Mouse (Mus musculus) limb, embryonic 14.5 days (tissue): ENCODE data around the gene Ate1. TPM values are rescaled to one million over a fixed set of nuclear protein-coding genes. Genes with fewer than 3 reads are reported as not detected.
"Not testable (repeated sequence)": the region's sequence is repeated elsewhere in the genome, so short reads cannot be mapped to it uniquely, and the experiment has no call there.

Experiments
- ATAC-seq: fragments of 200-750 bp; cut with Nextera tagmentation; 2 replicates; pipeline ENCODE4 v1.8.0; 2017; ENCODE audit warnings: low read depth, moderate number of reproducible peaks, moderate TSS enrichment; ENCODE audit not compliant: low FRiP score
- DNase-seq: peaks from one replicate; pipeline ENCODE4 v3.0.0-alpha.2; 2015; ENCODE audit warnings: low spot score
- H3K27ac ChIP-seq: fragments of 300-500 bp; sonication (generic); replicated peaks from 2 replicates; pipeline ENCODE4 v1.5.1; 2014; ENCODE audit warnings: low read depth, mild to moderate bottlenecking, low read length, moderate library complexity, mixed read lengths
- H3K27me3 ChIP-seq: fragments of 300-500 bp; sonication (generic); 2 replicates; pipeline ENCODE4 v1.6.1; 2014; ENCODE audit warnings: low read length, mixed read lengths; ENCODE audit not compliant: control insufficient read depth, insufficient read depth
- H3K36me3 ChIP-seq: fragments of 300-500 bp; sonication (generic); 2 replicates; pipeline ENCODE4 v1.6.1; 2014; ENCODE audit warnings: mild to moderate bottlenecking, low read length, moderate library complexity, mixed read lengths; ENCODE audit not compliant: control insufficient read depth, insufficient read depth
- H3K4me1 ChIP-seq: fragments of 300-500 bp; sonication (generic); 2 replicates; pipeline ENCODE4 v1.6.1; 2014; ENCODE audit warnings: antibody characterized with exemption, low read length, mixed read lengths; ENCODE audit not compliant: control insufficient read depth, insufficient read depth
- H3K4me2 ChIP-seq: fragments of 300-500 bp; sonication (generic); replicated peaks from 2 replicates; pipeline ENCODE4 v1.6.1; 2014; ENCODE audit warnings: low read depth, mild to moderate bottlenecking, low read length, moderate library complexity; ENCODE audit not compliant: severe bottlenecking
- H3K4me3 ChIP-seq: fragments of 300-500 bp; sonication (generic); replicated peaks from 2 replicates; pipeline ENCODE4 v1.5.1; 2014; ENCODE audit warnings: low read length
- H3K9ac ChIP-seq: fragments of 300-500 bp; sonication (generic); 2 replicates; pipeline ENCODE4 v1.6.1; 2014; ENCODE audit warnings: mild to moderate bottlenecking, low read depth, low read length, moderate library complexity; ENCODE audit not compliant: severe bottlenecking
- H3K9me3 ChIP-seq: fragments of 300-500 bp; sonication (generic); 2 replicates; pipeline ENCODE4 v1.6.1; 2016; ENCODE audit warnings: low read length; ENCODE audit not compliant: control insufficient read depth
- POLR2A ChIP-seq: fragments of 200-500 bp; IDR thresholded peaks from 2 replicates; pipeline ENCODE4 v1.8.0; 2012; ENCODE audit warnings: inconsistent platforms, mild to moderate bottlenecking, moderate library complexity, borderline replicate concordance; ENCODE audit not compliant: insufficient read depth, insufficient read length; ENCODE audit errors: extremely low read depth
- WGBS: fragments of 180-500 bp; shearing (Covaris S2); extraction: QIAGEN DNeasy Blood & Tissue Kit; methylation state at CpG from one replicate; pipeline ENCODE4 v1.1.7; 2014; 5-methylcytosine and 5-hydroxymethylcytosine counted together
- polyA plus RNA-seq, 2 experiments: library from polyadenylated mRNA; depleted of rRNA in 1 of 2; stranded (reverse) in 1 of 2; unstranded in 1 of 2; fragments of >200 nt; fragmentation: Nextera tagmentation in 1 of 2; extraction: Ambion mirVana in 1 of 2; gene quantifications; 2 replicates each; pipeline versions ENCODE4 v1.2.1 to v1.2.3; 2012 to 2014

Ate1 gene
- polyA plus RNA-seq, 2 experiments: 12.9 to 47.8 TPM

- peaks cover 61% of the 10 kb centered on the region for H3K36me3 ChIP-seq
- ATAC-seq: no peak
- no peak overlapping the region for H3K4me2 ChIP-seq
- H3K27me3 ChIP-seq: no peaks in the 10 kb centered on the region
- 96% methylated on average over 4 of the region's 4 CpGs for WGBS
- no peak for DNase-seq
- H3K27ac ChIP-seq: no peak overlapping the region
- no peak overlapping the region for H3K9ac ChIP-seq
- H3K4me3 ChIP-seq: no peak overlapping the region
- peaks cover 8% of the 10 kb centered on the region; the same call in 1 of the 2 replicates for H3K4me1 ChIP-seq
- H3K9me3 ChIP-seq: no peaks in the 10 kb centered on the region
- TF ChIP-seq POLR2A: no peak
These were observed 23.0 kb upstream of the Ate1 start for GRCm38 (mm10) chr7:130543181-130543580.

DNA sequence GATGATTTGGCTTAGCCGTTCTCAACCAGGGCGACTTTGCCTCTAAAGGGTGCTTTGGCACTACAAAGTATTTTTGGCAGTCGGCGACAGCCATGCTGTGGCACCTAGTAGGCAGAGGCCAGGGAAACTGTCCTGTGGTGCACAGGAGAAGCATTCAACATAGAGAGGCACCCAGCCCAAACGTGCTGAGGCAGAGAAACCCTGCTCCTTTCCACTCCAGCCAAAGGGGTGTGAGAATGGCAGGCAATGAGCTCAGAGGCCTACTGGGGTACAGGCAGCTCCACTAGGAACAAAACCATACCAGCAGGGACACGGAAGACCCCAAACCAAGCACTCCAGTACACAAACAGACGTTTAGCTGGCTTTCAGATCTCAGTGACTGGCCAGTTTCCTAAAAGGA, 20.0 kb upstream of the Ate1 start:
- WGBS: 91% methylated on average over 7 of the region's 7 CpGs
- Histone ChIP-seq H3K27me3 (no peaks in the 10 kb centered on the region), H3K27ac (no peak overlapping the region), H3K4me1 (no peaks in the 10 kb centered on the region; the same call in 1 of the 2 replicates), H3K9ac (no peak overlapping the region), H3K4me3 (no peak overlapping the region), H3K4me2 (no peak overlapping the region), H3K36me3 (peaks cover 89% of the 10 kb centered on the region), H3K9me3 (no peaks in the 10 kb centered on the region)
- DNase-seq (no peak), ATAC-seq (no peak)
- TF ChIP-seq POLR2A: no peak

- Histone ChIP-seq H3K9ac (no peak overlapping the region), H3K27me3 (no peaks in the 10 kb centered on the region), H3K9me3 (no peaks in the 10 kb centered on the region), H3K4me1 (no peaks in the 10 kb centered on the region), H3K27ac (no peak overlapping the region), H3K4me3 (no peak overlapping the region), H3K4me2 (no peak overlapping the region), H3K36me3 (peaks cover 84% of the 10 kb centered on the region)
- no peak for TF ChIP-seq POLR2A
- no peak for DNase-seq
- WGBS: 94% methylated on average over 4 of the region's 4 CpGs
- ATAC-seq: no peak
These were observed 16.9 kb upstream of the Ate1 start for GRCm38 (mm10) chr7:130537068-130537467.

GRCm38 (mm10) chr7:130535174-130535573, 15.0 kb upstream of the Ate1 start:
- 93% methylated on average over 4 of the region's 4 CpGs for WGBS
- Histone ChIP-seq H3K27me3 (no peaks in the 10 kb centered on the region), H3K4me2 (no peak overlapping the region), H3K9me3 (no peaks in the 10 kb centered on the region), H3K27ac (no peak overlapping the region), H3K4me1 (no peaks in the 10 kb centered on the region), H3K4me3 (no peak overlapping the region), H3K9ac (no peak overlapping the region), H3K36me3 (peaks cover 81% of the 10 kb centered on the region)
- DNase-seq (no peak), ATAC-seq (no peak)
- TF ChIP-seq POLR2A: no peak

DNA sequence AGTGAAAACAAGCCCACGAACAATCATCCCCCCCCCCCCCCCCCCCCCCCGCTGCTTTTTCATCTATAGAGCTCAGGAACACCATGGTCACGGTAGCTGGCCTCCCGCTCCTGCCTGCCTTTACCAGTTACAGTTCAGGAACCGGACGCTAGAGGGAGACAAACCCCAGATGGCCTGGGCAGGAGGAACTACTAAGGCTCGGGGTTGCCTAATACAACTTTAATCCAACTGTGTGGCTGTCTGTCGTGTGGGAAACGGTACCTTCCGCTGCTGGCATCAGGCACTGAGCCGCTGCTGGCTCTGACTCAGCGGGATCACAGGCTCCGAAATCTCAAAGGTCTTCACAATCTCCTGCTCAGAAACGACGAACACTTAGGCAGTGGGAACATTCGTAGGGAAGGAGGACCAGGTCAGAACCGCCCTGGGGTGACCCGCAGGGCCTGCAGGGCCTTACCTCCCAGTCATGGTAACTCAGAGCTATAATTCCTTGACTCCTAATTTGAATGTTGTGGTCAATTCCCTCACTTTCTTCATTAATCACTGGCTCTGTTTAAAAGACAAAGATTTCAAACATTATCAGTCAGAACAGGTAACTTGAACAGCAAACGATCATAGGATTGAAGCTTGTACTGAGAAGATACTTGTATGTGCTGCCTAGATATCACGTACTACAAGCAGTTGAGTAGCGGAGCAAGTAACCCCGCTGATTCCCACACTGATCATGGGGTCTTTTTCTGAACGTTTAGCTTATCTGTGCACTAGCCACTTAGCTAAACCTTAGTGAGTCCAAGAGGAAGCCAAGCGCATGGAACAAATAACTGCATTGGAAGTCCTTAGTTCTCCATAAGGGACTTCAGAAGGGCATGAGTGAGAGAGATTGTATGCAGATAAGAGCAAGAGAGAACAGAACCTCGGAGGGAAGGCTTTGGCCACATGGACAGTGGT, 13.4 kb upstream of the Ate1 start:
- no peak overlapping the region for H3K27ac ChIP-seq
- no peak overlapping the region for H3K4me2 ChIP-seq
- no peak overlapping the region for H3K9ac ChIP-seq
- H3K36me3 ChIP-seq: peaks cover 74% of the 10 kb centered on the region
- DNase-seq: peak; percentile 82
- H3K4me3 ChIP-seq: no peak overlapping the region
- no peak for TF ChIP-seq POLR2A
- 49% methylated on average over 25 of the region's 25 CpGs for WGBS
- no peaks in the 10 kb centered on the region for H3K27me3 ChIP-seq
- H3K4me1 ChIP-seq: no peaks in the 10 kb centered on the region
- peak; percentile 85 for ATAC-seq
- no peaks in the 10 kb centered on the region for H3K9me3 ChIP-seq

DNA sequence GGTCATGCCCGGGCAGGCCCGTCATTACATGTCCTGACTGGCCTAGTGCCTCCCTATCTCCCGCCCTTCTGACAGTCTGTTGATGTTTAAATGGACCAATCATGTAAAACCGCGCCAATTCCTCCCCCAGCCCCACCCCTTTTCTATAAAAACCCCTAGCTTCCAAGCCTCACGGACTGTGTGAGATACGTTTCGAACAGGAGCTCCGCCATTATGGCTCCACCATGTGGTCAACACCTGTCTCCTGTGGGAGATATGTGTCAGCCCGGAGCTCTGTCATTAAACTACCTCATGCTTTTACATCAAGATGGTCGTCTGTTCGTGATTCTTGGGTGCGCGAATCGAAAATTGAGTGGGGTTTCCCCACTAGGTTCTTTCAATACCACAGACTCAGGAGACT, 11.0 kb upstream of the Ate1 start:
- H3K4me3 ChIP-seq, H3K27ac ChIP-seq, H3K9me3 ChIP-seq, DNase-seq, H3K9ac ChIP-seq, H3K4me1 ChIP-seq, H3K4me2 ChIP-seq, ATAC-seq, H3K27me3 ChIP-seq: not testable (repeated sequence)
- peaks cover 51% of the 10 kb centered on the region for H3K36me3 ChIP-seq
- WGBS: 86% methylated on average over 13 of the region's 15 CpGs
